Mouse (Mus musculus) kidney, adult 10 weeks (tissue): ENCODE data around the gene Ptgds. TPM values are rescaled to one million over a fixed set of nuclear protein-coding genes. Genes with fewer than 3 reads are reported as not detected.

ENCODE experiments used
- polyA plus RNA-seq: library from polyadenylated mRNA; stranded (reverse); fragments of 350-450 nt; fragmentation: Illumina TruSeq; extraction: RNeasy Lipid Tissue Mini Kit (QIAGEN cat#74804); gene quantifications from one replicate; pipeline ENCODE4 v1.2.3, GENCODE M21; 2014; ENCODE audit warnings: low read depth, low replicate concordance

Gene Ptgds
- not detected for polyA plus RNA-seq

GRCm38 (mm10) chr2:25469969-25470368, at the start of gene Ptgds:
Ptgds (minus strand) TSS chr2:25470046.

GRCm38 (mm10) chr2:25501593-25502486, 32.0 kb upstream of the Ptgds start, which contains the start of gene C8g:
C8g (minus strand) TSS chr2:25501719.

GRCm38 (mm10) chr2:25500576-25501405, 30.9 kb upstream of the Ptgds start, which contains the start of gene Fbxw5:
Fbxw5 (plus strand) TSS chr2:25500750.

GRCm38 (mm10) chr2:25493476-25493961, 23.7 kb upstream of the Ptgds start, which contains the start of gene Lcn12:
Lcn12 (minus strand) TSS chr2:25493911.

GRCm38 (mm10) chr2:25460551-25461309, 9.1 kb downstream of the Ptgds start, which contains the start of gene Paxx:
Paxx (minus strand) TSS chr2:25461094.

GRCm38 (mm10) chr2:25456205-25456953, 13.5 kb downstream of the Ptgds start, which contains the start of gene Clic3:
Clic3 (plus strand) TSS chr2:25456838.

GRCm38 (mm10) chr2:25428442-25429236, 41.2 kb downstream of the Ptgds start, which contains the start of gene Abca2:
Abca2 (plus strand) TSS chr2:25428703.

GRCm38 (mm10) chr2:25422587-25423410, 47.0 kb downstream of the Ptgds start, which contains the start of gene Fut7:
Fut7 (plus strand) TSS chr2:25423267.

Other genes starting within 250 kb of the Ptgds start
- 24.5 TPM for gene Tubb4b, start 245.3 kb downstream of the Ptgds start, polyA plus RNA-seq
- 5.6 TPM for gene Slc34a3, start 235.7 kb downstream of the Ptgds start, polyA plus RNA-seq
- not detected for gene Rnf224, start 233.3 kb downstream of the Ptgds start, polyA plus RNA-seq
- gene Rnf208, start 227.8 kb downstream of the Ptgds start, polyA plus RNA-seq = not detected
- gene Cysrt1, start 227.6 kb downstream of the Ptgds start, polyA plus RNA-seq = not detected
- gene AL732309.1, start 223.2 kb downstream of the Ptgds start, polyA plus RNA-seq = 1.5 TPM
- gene Tmem203, start 214.6 kb downstream of the Ptgds start, polyA plus RNA-seq = 0.61 TPM
- gene Tprn, start 207.4 kb downstream of the Ptgds start, polyA plus RNA-seq = 3.2 TPM
- 1.2 TPM for gene Ssna1, start 197.6 kb downstream of the Ptgds start, polyA plus RNA-seq
- gene Anapc2, start 197.6 kb downstream of the Ptgds start, polyA plus RNA-seq = 4.5 TPM
- not detected for gene Tmem210, start 181.9 kb downstream of the Ptgds start, polyA plus RNA-seq
- gene Lrrc26, start 180.1 kb downstream of the Ptgds start, polyA plus RNA-seq = not detected
- gene Grin1, start 150.9 kb downstream of the Ptgds start, polyA plus RNA-seq = not detected
- gene Man1b1, start 137.7 kb downstream of the Ptgds start, polyA plus RNA-seq = 15.0 TPM
- gene Dpp7, start 113.7 kb downstream of the Ptgds start, polyA plus RNA-seq = 34.5 TPM
- 3.9 TPM for gene Uap1l1, start 104.4 kb downstream of the Ptgds start, polyA plus RNA-seq
- not detected for gene Sapcd2, start 97.7 kb downstream of the Ptgds start, polyA plus RNA-seq
- 0.36 TPM for gene Entpd2, start 74.2 kb downstream of the Ptgds start, polyA plus RNA-seq
- gene Npdc1, start 70.7 kb downstream of the Ptgds start, polyA plus RNA-seq = 4.3 TPM
- not detected for gene Fut7, start 46.8 kb downstream of the Ptgds start, polyA plus RNA-seq
- gene Abca2, start 41.3 kb downstream of the Ptgds start, polyA plus RNA-seq = 0.77 TPM
- gene Clic3, start 13.2 kb downstream of the Ptgds start, polyA plus RNA-seq = not detected
- 2.2 TPM for gene Paxx, start 9.0 kb downstream of the Ptgds start, polyA plus RNA-seq
- not detected for gene Lcn12, start 23.9 kb upstream of the Ptgds start, polyA plus RNA-seq
- gene Fbxw5, start 30.7 kb upstream of the Ptgds start, polyA plus RNA-seq = 0.40 TPM
- 1.7 TPM for gene C8g, start 31.7 kb upstream of the Ptgds start, polyA plus RNA-seq
- gene Traf2, start 76.9 kb upstream of the Ptgds start, polyA plus RNA-seq = 0.65 TPM
- gene Edf1, start 87.8 kb upstream of the Ptgds start, polyA plus RNA-seq = 0.89 TPM
- gene Mamdc4, start 104.8 kb upstream of the Ptgds start, polyA plus RNA-seq = not detected
- gene Phpt1, start 105.2 kb upstream of the Ptgds start, polyA plus RNA-seq = 1.1 TPM
- not detected for gene Ajm1, start 111.7 kb upstream of the Ptgds start, polyA plus RNA-seq
- 37.2 TPM for gene Rabl6, start 138.5 kb upstream of the Ptgds start, polyA plus RNA-seq
- gene Ccdc183, start 147.6 kb upstream of the Ptgds start, polyA plus RNA-seq = not detected
- gene Tmem141, start 152.0 kb upstream of the Ptgds start, polyA plus RNA-seq = 4.8 TPM
- not detected for gene Fcna, start 158.0 kb upstream of the Ptgds start, polyA plus RNA-seq
- gene Lcn8, start 183.1 kb upstream of the Ptgds start, polyA plus RNA-seq = not detected
- gene Lcn5, start 187.9 kb upstream of the Ptgds start, polyA plus RNA-seq = not detected
- not detected for gene Lcn6, start 206.7 kb upstream of the Ptgds start, polyA plus RNA-seq
- not detected for gene Lcn10, start 212.7 kb upstream of the Ptgds start, polyA plus RNA-seq
- not detected for gene Obp2a, start 230.0 kb upstream of the Ptgds start, polyA plus RNA-seq
- 2.8 TPM for gene Bmyc, start 236.7 kb upstream of the Ptgds start, polyA plus RNA-seq